Mouse (Mus musculus) liver, embryonic 14.5 days (tissue): ENCODE results near the gene Pnkd. TPM values are rescaled to one million over a fixed set of nuclear protein-coding genes. Genes with fewer than 3 reads are reported as not detected.
"Not testable (repeated sequence)": the region's sequence is repeated elsewhere in the genome, so short reads cannot be mapped to it uniquely, and the experiment has no call there.

Source experiments
- ATAC-seq: fragments of 200-750 bp; cut with Nextera tagmentation; 2 replicates; pipeline ENCODE4 v1.8.0; 2017; ENCODE audit warnings: moderate number of reproducible peaks, mild to moderate bottlenecking, moderate library complexity; ENCODE audit not compliant: insufficient read depth
- DNase-seq, 3 experiments: peaks; one replicate each; pipeline ENCODE4 v3.0.0-alpha.2; 2012 to 2013; ENCODE audit warnings: low read depth in 3 of 3, low spot score in 3 of 3
- H3K27ac ChIP-seq: fragments of 300-500 bp; sonication (generic); 2 replicates; pipeline ENCODE4 v1.5.1; 2014; ENCODE audit warnings: moderate library complexity, mild to moderate bottlenecking, control low read depth, inconsistent platforms
- H3K27me3 ChIP-seq: fragments of 300-500 bp; sonication (generic); 2 replicates; pipeline ENCODE4 v1.6.1; 2014; ENCODE audit warnings: mild to moderate bottlenecking, low read length, moderate library complexity; ENCODE audit not compliant: control insufficient read depth, insufficient read depth
- H3K36me3 ChIP-seq: fragments of 300-500 bp; sonication (generic); replicated peaks from 2 replicates; pipeline ENCODE4 v1.6.1; 2014; ENCODE audit warnings: low read depth; ENCODE audit not compliant: control insufficient read depth, insufficient read depth
- H3K4me1 ChIP-seq, 2 experiments: fragments of 200-500 bp in 1 of 2; fragments of 300-500 bp in 1 of 2; sonication (generic) in 1 of 2; replicated peaks; 2 replicates each; pipeline ENCODE4 v1.6.1; 2012 to 2014; ENCODE audit warnings: antibody characterized with exemption in 1 of 2, inconsistent platforms in 1 of 2, low read length in 1 of 2; ENCODE audit not compliant: control insufficient read depth in 2 of 2, insufficient read depth in 2 of 2
- H3K4me2 ChIP-seq: fragments of 300-500 bp; sonication (generic); 2 replicates; pipeline ENCODE4 v1.6.1; 2014; ENCODE audit warnings: low read depth, mild to moderate bottlenecking, control low read depth, moderate library complexity
- H3K4me3 ChIP-seq, 2 experiments: fragments of 200-500 bp in 1 of 2; fragments of 300-500 bp in 1 of 2; sonication (generic) in 1 of 2; 2 replicates each; pipeline ENCODE4 v1.5.1; 2012 to 2014; ENCODE audit warnings: low read depth in 2 of 2, low read length in 2 of 2, mild to moderate bottlenecking in 2 of 2, control low read depth in 1 of 2, inconsistent platforms in 1 of 2, moderate library complexity in 1 of 2; ENCODE audit not compliant: insufficient read depth in 1 of 2
- H3K9ac ChIP-seq: fragments of 300-500 bp; sonication (generic); replicated peaks from 2 replicates; pipeline ENCODE4 v1.6.1; 2014; ENCODE audit warnings: mild to moderate bottlenecking, control low read depth, moderate library complexity
- H3K9me3 ChIP-seq: fragments of 300-500 bp; sonication (generic); 2 replicates; pipeline ENCODE4 v1.6.1; 2016; ENCODE audit warnings: low read length, mixed read lengths; ENCODE audit not compliant: control insufficient read depth
- CTCF ChIP-seq: IDR thresholded peaks from 2 replicates; pipeline ENCODE4 v1.5.1; 2016; ENCODE audit warnings: antibody characterized with exemption, low read depth, control low read depth
- EP300 ChIP-seq: IDR thresholded peaks from 2 replicates; pipeline ENCODE4 v1.6.1; 2016; ENCODE audit warnings: antibody characterized with exemption, low read depth
- WGBS: fragments of 180-500 bp; shearing (Covaris S2); extraction: QIAGEN DNeasy Blood & Tissue Kit; methylation state at CpG from one replicate; pipeline ENCODE4 v1.1.7; 2014; ENCODE audit not compliant: insufficient replicate concordance; 5-methylcytosine and 5-hydroxymethylcytosine counted together
- polyA plus RNA-seq, 2 experiments: library from polyadenylated mRNA; depleted of rRNA in 1 of 2; stranded (reverse) in 1 of 2; unstranded in 1 of 2; fragments of >200 nt; fragmentation: Nextera tagmentation in 1 of 2; extraction: Ambion mirVana in 1 of 2; gene quantifications; 2 replicates each; pipeline versions ENCODE4 v1.2.1 to v1.2.3; 2012 to 2014

Pnkd gene
- polyA plus RNA-seq, 2 experiments: 16.8 to 42.1 TPM

DNA sequence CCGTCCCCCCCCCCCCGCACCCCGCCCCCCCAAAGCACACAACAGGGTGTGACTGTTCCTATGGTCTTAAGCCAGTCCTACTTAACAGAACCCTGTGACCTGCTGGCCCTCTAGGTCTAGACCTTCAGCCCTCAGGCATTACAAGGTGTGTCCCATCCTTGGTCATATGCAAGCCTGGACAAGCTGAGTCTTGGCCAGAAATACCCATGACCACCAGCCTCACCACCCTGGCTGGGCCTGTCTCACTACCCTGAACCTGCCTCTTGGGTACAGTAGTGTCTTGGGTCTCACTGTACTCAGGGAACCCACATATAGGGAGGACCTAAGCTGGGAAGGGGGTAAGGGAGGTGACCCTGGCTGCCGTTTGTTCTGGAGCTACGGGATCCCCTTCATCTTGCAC, 53.3 kb downstream of the Pnkd start:
- 70% methylated on average over 5 of the region's 5 CpGs for WGBS
- Histone ChIP-seq H3K27me3 (no peaks in the 10 kb centered on the region), H3K27ac (no peak overlapping the region), H3K36me3 (no peaks in the 10 kb centered on the region), H3K9ac (no peak overlapping the region), H3K9me3 (no peaks in the 10 kb centered on the region), H3K4me1 (peaks cover 0 to 3% of the 10 kb centered on the region in 2 experiments; a peak in 2 of 4 replicates), H3K4me3 (no peak overlapping the region), H3K4me2 (no peak overlapping the region)
- ATAC-seq: no peak
- DNase-seq: no peak
- TF ChIP-seq EP300 (no peak), CTCF (no peak)

DNA sequence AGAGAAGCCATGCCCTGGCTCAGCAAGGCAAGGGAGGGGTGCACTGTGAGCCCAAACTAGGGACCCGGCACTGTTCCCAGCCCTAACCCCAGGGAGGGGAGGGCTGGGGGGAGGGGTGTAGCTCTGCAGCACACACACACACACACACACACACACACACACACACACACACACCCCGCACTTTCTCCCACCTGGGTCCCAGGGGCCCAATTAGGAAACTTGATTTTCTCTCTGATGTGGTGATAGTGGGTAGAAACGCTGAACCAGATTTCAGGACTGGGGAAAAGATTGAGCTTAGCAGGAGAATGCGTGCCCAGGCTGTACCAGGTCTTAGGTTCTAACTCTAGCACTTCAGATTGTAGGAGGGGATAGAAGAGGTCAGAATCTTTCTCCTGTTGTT, 53.9 kb downstream of the Pnkd start:
- peaks cover 0 to 3% of the 10 kb centered on the region in 2 experiments; a peak in 1 of 4 replicates for H3K4me1 ChIP-seq
- WGBS: 55% methylated on average over 4 of the region's 4 CpGs
- TF ChIP-seq EP300 (no peak), CTCF (no peak)
- ATAC-seq (no peak), DNase-seq (no peak)
- no peak overlapping the region for H3K4me2 ChIP-seq
- H3K9ac ChIP-seq: no peak overlapping the region
- H3K27ac ChIP-seq: no peak overlapping the region
- no peaks in the 10 kb centered on the region for H3K27me3 ChIP-seq
- H3K4me3 ChIP-seq: no peak overlapping the region
- no peaks in the 10 kb centered on the region for H3K36me3 ChIP-seq
- H3K9me3 ChIP-seq: no peaks in the 10 kb centered on the region

DNA sequence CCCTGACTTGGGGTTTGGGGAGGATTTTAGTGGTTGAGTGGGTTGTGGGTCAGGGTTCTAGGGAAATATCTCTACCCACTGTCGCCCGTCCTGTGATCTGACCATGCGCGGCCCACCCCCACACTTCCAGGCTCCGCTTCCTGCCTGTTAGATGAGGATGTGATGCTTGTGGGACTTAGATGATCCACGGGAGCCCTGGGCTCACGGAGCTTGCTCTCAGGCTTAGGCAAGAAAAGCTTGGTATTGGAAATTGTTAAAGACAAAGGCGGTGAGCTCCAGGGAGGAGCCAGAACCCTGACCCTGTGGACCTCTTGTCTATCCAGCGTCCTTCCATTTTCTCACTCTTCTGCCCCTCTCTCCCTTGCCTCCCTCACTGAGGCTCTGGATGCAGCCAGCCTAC, 55.2 kb downstream of the Pnkd start:
- H3K27ac ChIP-seq: no peak overlapping the region
- no peak overlapping the region for H3K4me3 ChIP-seq
- ATAC-seq (no peak), DNase-seq (no peak)
- no peaks in the 10 kb centered on the region for H3K36me3 ChIP-seq
- H3K4me2 ChIP-seq: no peak overlapping the region
- no peaks in the 10 kb centered on the region for H3K9me3 ChIP-seq
- peaks cover 0 to 3% of the 10 kb centered on the region in 2 experiments; a peak in 1 of 4 replicates for H3K4me1 ChIP-seq
- no peaks in the 10 kb centered on the region for H3K27me3 ChIP-seq
- TF ChIP-seq EP300 (no peak), CTCF (no peak)
- H3K9ac ChIP-seq: no peak overlapping the region
- 79% methylated on average over 9 of the region's 9 CpGs for WGBS

DNA sequence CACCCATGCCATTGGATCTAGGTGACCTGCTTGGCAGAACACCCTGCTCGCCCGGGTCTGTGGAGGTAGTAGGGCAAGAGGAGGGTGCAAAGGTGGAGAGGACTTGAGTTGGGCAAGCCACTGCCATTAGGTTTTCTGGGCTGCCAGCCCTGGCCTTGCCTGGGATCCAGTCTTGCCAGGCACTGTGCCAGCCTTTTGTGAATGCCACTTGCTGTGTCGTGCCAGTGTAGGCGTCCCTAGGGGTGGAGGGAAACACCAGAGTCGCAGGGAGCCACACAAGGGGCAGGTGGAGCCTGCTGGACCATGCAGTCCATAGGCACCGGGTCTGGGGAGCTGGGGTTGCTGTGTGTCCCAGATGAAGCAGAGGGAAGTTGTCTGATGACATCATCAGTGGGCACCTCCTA, 55.6 kb downstream of the Pnkd start:
- no peaks in the 10 kb centered on the region for H3K36me3 ChIP-seq
- H3K9me3 ChIP-seq: no peaks in the 10 kb centered on the region
- ATAC-seq (0 out of 2 replicates have a peak, but pooled peaks have one; percentile 35), DNase-seq (no peak)
- no peak overlapping the region for H3K4me2 ChIP-seq
- H3K9ac ChIP-seq: no peak overlapping the region
- no peak overlapping the region for H3K27ac ChIP-seq
- TF ChIP-seq EP300: no peak
- TF ChIP-seq CTCF: no peak
- H3K4me1 ChIP-seq: peaks cover 0 to 3% of the 10 kb centered on the region in 2 experiments; a peak in 1 of 4 replicates
- WGBS: 82% methylated on average over 6 of the region's 6 CpGs
- no peaks in the 10 kb centered on the region for H3K27me3 ChIP-seq
- H3K4me3 ChIP-seq: no peak overlapping the region

DNA sequence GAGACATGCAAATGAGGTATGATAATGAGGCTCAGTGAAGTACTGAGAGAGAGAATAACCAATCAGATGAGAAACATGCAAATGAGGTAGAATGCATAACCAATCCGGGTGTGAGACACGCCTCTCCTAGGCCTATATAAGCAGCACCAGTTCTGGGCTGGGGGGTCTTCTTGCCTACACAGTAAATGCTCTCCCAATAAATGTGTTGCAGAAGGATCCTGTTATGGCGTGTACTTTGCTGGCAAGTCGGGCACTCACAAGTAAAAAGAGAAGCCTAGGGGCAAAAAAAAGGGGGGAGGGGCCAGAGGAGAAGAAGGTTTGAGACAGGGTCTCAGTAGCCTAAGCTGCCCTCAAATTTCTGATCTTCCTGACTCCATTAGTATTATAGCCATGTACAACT, 56.3 kb downstream of the Pnkd start:
- not testable (repeated sequence) for H3K4me1 ChIP-seq, H3K27ac ChIP-seq, H3K9me3 ChIP-seq, H3K27me3 ChIP-seq, H3K9ac ChIP-seq, ATAC-seq, H3K4me2 ChIP-seq, DNase-seq, H3K36me3 ChIP-seq, H3K4me3 ChIP-seq
- WGBS: 81% methylated on average over 4 of the region's 4 CpGs

DNA sequence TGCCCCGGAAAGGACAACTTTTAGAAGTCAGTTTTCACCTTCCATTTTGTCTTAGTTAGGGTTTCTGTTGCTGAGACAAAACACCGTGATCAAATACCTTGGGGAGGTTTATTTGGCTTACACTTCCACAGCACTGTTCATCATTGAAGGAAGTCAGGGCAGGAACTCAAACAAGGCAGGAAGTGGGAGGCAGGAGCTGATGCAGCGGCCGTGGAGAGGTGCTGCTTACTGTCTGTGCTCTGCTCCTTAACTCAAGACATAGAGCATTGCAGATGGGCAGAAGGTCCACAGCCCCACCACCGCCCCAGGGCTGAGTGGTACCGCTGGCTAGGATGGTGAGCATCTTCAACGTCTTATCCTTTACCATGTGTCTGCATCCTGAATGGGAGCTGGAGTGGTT, 57.2 kb downstream of the Pnkd start:
- Histone ChIP-seq H3K4me3 (no peak overlapping the region), H3K4me1 (peaks cover 0 to 3% of the 10 kb centered on the region in 2 experiments; a peak in 1 of 4 replicates), H3K27me3 (no peaks in the 10 kb centered on the region), H3K9me3 (no peaks in the 10 kb centered on the region), H3K4me2 (no peak overlapping the region), H3K9ac (no peak overlapping the region), H3K27ac (no peak overlapping the region), H3K36me3 (no peaks in the 10 kb centered on the region)
- DNase-seq: no peak
- ATAC-seq: no peak
- 63% methylated on average over 7 of the region's 7 CpGs for WGBS
- no peak for TF ChIP-seq CTCF
- no peak for TF ChIP-seq EP300
